Mouse (Mus musculus) spleen, embryonic (tissue): ENCODE results near the gene Disp1.

Source experiments
- CTCF ChIA-PET: fragments of 350-600 bp; sonication (Branson Sonifier 250); formaldehyde crosslinking; loops from one replicate; lab custom pipeline; 2022; lab: Charles Lee

Disp1 gene

GRCm38 (mm10) chr1:183164190-183164580 lies 57.1 kb downstream of the Disp1 start:
- CTCF ChIA-PET: no interaction called here

- CTCF ChIA-PET: no interaction called here
Observed at GRCm38 (mm10) chr1:183163512-183164189, 57.7 kb downstream of the Disp1 start.

DNA sequence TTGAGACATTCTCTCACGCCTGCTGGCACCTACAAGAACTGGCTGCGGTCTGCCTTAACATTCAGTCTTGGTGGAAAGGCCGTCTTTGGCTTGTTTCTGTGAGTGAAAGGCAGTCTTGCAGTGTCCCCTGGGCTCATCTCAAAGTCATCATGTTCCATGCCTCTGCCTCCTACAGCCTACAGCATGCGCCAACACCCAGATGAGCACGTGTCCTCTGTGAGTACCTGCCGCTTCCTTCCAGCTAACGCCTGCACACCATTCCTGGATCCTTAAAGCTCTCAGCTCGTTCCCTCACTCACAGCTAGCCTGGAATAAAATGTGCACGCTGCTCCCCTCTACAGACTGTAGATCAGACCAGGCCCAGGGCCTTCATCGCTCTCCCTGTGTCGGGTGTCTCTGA lies 60.3 kb downstream of the Disp1 start:
- CTCF ChIA-PET: no interaction called here

GRCm38 (mm10) chr1:183160188-183160587 lies 61.1 kb downstream of the Disp1 start:
- CTCF ChIA-PET: no interaction called here

DNA sequence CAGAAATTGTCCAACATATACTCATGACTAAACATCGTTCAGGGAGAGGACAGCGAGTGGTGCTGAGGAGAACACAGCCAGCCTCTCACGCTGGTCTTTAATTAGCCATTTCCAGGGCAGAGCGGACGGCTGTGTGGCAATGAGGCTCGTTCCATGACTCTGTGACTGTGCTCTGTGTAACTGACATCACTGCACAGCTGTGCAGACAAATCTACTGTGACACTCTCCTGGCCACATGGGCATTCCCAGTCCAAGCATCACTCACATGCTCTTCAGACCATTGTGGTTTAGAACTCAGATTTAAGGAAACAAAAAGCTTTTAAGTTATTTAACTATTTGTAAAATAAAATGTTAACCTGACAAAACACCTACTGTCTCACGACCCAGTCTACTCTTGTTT lies 62.1 kb downstream of the Disp1 start:
- CTCF ChIA-PET: no interaction called here

DNA sequence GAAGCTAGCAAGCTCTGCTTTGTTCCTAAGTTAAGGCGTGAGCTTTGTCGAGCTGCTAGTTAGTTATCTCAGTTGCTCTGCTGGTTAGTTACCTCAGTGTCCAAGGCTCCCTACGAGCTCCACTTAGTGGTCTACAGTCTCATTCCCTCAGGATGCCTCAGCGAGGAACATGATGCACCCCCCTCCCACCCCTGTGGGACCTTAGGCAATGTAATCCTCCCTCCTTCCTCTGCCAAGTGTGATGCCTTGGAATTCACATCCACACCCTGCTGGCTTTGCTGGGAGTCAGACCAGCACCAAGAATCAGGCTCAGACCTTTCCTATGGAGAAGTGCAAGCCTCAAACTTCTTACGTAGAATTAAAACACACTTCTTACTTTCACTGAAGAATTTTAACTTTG lies 65.7 kb downstream of the Disp1 start:
- CTCF ChIA-PET: no interaction called here

DNA sequence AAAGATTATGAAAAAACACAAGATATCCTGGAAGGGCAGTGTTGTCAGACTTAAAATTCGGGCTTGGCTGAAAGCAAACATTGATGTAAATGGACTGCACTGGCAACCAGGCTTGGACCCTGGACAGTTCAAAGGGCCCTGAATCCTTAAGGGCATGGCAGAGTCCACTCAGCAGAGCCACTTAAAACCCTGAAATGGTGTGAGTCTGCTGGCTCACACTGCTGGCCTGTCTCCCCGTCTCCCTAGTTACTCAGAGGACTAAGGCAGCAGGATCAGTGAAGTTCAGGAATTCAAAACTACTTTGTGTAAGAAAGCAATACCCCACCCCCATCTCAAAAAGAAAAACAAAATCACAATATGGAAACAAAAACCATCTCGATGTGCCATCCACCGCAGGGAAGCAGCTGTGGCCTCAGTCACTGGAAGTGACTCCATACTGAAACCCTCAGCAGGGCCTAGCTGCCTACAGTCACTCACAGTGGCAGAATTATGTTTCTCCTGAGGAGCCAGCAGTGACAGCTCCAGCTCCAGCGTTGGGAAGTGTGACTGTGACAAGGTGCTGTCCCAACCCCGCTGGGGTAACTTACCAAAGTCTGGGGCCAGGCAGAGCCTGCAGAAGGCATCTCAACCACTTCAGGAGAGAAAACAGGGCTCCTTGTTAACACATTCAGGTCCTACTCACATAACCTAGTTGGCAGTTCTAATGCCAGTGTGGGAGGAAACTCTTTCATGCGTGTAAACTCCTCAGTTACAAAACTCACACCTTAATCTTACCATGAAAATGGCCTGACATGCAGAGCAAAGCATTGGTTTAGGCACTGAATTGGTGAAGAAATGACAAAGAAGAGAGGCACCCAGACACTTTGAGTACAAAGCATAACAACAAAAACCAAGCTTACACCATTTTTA lies 66.8 kb downstream of the Disp1 start:
- CTCF ChIA-PET: no interaction called here

- CTCF ChIA-PET: no interaction called here
Observed at GRCm38 (mm10) chr1:183153354-183153753, 68.0 kb downstream of the Disp1 start.

DNA sequence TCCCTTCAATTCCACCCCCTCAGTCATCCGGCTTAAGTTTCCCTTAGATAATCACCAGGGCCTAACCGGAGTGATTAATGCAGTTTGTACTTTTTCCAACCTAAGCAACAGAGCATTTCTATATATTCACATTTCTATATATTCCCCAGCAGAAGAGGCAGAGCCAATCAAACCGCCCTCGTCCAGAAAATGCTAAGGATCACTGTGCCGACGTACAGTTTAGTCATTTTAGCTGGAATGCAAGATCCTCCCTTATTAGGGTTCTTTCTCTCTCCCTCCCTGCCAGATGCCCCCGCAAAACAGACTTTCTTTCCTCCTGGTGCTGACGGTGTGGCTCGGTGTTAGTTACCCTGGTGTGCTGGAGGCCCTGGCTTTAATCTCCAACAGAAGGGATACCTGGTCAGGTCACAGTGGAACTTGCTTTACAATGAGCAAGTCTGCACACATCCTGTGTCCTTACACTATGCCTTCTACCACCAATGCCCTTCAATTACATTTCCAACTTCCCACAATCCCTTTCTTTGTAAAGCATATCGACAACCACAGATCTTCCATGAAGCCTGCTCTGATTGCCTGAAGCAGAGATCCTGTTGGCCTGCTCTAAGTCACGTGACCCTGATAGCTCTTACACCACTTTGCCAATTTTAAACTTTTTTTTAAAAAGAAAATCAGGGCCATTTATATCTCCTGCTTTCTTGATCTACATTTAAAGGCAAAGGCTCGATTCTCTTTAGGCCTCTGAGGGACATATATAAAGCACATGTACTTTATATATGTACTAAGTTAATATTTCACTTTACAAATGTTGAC lies 69.6 kb downstream of the Disp1 start:
- CTCF ChIA-PET: no interaction called here

- CTCF ChIA-PET: no interaction called here
Observed at GRCm38 (mm10) chr1:183150379-183150840, 70.9 kb downstream of the Disp1 start.

GRCm38 (mm10) chr1:183149571-183150105 lies 71.7 kb downstream of the Disp1 start:
- CTCF ChIA-PET: interaction anchor here (0.6 kb wide), 1 partner anchor 18 kb away, joined by 9 read pairs; no protein-coding TSS in a partner anchor

DNA sequence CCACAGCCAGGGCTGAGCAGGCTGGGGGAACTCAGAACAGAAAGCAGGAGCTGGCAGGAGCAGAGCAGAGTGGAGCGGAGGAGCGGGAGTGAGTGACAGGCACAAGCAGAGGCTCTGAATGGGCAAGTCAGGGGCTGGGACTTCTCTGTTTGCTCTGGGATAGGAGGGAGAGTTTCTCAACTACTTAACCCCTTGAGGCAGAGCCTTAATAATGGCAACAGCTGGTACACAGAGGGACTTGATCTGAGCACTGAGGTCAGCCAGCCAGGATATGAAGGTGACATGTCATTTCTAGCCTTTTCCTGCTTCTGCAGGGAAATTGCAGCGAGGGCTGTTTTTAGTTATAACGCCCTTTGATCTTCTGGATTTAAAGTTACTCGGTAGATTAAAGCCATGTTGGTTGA lies 73.9 kb downstream of the Disp1 start:
- CTCF ChIA-PET: no interaction called here

- CTCF ChIA-PET: no interaction called here
Observed at GRCm38 (mm10) chr1:183146795-183147194, 74.5 kb downstream of the Disp1 start.

DNA sequence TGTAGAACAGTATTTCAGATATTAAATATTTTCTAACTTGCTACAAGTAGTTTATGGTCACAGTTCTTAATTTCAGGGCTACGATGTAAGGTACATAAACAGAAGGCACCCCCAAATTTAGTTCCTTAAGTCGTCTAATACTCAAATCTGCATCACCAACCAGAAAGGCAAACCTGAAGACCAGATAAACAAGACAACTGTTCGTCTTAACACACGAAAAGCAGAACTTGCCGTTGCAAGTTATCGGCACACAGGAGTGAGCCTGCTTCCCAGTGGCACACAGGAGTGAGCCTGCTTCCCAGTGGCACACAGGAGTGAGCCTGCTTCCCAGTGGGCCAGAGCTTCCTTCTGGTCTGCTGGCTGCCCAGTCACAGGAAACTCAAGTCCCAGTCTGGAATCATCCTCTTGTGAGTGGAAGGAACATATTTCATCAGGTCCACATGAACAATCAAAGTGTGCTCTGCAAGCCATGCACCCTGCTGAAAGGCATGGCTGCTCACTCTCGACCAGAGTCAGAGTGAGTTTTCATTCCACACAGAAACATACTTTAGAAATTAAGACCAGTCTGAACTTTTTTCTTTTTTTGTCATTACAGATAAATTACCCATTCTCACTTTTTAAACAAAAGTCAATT lies 75.1 kb downstream of the Disp1 start:
- CTCF ChIA-PET: no interaction called here

DNA sequence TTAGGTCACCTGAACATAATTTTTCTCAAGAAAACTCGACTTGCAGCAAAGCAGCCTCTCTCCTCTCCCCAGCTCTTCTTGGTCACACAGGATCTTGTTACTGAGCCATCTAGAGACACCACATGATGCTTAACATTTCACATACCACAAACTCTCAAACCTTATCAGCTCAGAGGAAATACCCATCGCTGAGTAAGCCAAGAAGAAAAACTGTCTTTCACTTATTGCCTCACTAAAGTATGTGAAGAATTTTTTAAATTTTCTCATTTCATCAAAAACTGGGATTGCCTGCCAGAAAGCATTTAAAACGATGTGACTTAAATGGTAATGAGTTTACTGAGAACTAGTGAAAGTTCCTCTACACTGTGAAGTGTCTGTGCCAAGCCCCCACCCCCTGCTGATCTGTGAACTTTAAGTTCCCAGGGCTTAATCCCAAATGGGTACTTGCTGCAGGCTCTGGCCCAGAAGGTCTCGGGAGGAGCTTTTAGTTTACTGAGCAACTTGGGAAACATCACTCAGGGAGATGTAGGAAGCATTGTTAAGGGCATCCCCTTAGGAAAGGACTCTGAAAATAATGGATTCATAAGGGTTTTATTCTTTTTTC lies 76.6 kb downstream of the Disp1 start:
- CTCF ChIA-PET: no interaction called here

DNA sequence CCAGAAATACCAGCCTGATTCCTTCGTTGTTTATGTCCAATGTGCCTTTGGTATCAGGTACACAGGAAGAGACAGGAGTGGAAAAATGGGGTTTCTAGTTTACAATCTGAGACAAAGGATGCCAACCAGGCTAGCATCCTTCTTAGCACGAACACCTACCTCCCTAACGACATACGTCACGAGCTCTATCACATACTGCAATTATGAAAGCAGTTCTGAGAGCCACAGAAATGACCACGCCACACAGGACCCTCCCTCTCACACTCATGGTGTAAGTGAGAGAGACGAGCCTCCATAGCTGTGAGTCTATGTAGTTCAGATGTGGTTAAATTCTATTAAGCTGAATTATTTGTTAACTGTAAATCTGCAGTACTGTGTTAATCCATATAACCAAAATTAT lies 78.1 kb downstream of the Disp1 start:
- CTCF ChIA-PET: no interaction called here

- CTCF ChIA-PET: interaction anchor here (0.6 kb wide), 1 partner anchor 1680 kb away, joined by 10 read pairs; no protein-coding TSS in a partner anchor
Observed at GRCm38 (mm10) chr1:183142566-183142965, 78.8 kb downstream of the Disp1 start.

DNA sequence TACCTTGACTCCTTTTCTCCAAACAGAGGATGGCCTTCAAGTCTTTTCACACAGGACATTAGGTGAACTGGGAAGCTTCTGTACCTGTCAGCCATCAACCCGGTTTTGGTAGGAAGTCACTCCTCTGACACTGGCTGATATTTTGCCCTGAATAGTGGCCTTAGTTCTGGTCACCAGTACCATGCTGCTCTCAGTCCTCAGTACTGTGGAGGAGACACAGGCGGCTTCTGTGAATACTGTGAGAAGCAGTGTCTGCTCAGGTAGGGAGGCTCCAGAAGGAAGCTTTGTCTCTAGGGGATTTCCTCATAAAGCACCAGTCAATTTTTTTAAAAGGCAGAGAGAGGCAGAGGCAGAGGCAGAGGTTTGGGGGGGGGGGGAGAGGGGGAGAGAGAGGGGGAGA lies 80.0 kb downstream of the Disp1 start:
- CTCF ChIA-PET: no interaction called here

DNA sequence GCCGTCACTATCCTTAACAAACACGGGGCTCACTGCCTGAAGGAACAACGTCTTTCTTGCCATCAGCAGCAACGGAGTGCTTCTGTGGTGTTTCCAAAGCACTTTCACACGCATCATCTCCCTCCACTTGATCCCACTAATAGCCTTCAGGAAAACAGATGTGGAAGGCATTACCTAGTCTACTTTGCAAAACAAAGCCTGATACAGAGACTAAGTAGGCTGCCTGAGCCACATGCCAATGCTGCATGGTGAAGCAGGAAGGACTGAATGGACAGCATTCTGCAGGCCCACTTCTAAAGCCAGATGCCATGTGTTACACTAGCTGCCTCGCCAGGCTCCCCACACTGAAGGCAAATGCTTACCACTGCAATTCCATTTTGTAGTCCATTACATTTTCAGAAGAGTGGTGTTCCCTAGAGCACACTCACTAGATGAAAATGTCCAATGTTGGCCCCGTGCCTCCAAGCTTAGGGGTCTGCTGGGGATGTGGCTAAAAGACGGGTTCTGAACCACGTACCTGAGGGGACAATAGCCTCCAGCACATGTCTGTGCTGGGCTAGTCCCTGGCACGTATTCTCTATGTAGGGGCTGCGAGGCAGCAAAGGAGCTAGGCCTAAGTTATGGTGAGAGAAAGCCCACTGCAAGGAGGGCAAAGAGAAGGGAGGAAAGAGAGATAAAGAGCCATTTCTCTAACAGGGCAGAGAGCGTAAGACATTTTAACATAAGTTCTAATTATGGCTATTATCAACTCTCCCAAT lies 80.6 kb downstream of the Disp1 start:
- CTCF ChIA-PET: no interaction called here

- CTCF ChIA-PET: no interaction called here
Observed at GRCm38 (mm10) chr1:183138088-183138487, 83.2 kb downstream of the Disp1 start.
